Mouse (Mus musculus): Measurements from ENCODE around the gene Ephb4. TPM values are rescaled to one million over a fixed set of nuclear protein-coding genes. Genes with fewer than 3 reads are reported as not detected.
A peak's percentile ranks its signal among the peaks of the same experiment; 100 is the strongest.

Gene Ephb4
- total and polyA plus RNA-seq, 3 experiments, result 0.08 to 0.12 TPM; not detected in 1

DNA sequence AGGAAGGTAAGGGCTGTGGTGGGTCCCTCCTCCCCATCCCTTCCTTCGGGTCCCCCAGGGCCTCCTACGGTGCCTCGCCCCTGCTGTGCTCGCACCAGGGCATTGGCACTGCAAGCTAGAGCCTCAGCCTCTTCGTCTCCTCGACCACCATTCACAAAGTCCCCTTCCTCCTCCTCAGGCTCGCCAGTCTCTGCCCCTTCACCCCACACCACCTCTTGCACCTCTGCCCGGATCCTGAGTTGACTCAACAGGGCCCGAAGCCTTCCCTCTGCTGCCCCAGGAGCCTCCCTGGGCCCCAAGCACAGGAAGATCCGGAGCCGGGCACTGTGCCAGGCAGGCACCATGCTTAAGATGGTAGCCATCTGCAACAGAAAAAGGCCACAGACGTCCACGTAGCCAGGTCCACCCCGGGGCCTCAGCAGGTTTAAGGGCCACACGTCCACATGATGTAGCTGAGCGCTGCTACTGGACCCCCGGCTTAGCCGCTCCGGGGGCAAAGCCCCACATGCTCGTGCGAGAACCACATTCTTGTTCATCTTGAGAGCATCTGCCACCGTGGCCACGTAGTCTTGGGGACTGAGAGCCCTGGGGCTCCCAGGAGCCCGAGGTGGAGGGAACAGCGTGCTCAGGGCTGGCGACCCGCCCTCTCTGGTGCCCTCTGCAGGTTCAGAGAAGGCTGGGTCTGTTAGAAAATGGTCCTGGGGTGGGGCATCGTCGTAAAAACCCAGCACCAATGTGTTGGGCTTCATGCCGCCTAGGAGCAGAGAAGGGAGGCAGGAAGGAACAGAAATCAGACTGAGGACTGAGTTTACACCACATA, 34.6 kb upstream of the Ephb4 start:
- Histone ChIP-seq H3K79me2 (ENCODE audit: control insufficient read depth, insufficient read depth, low read length, poor library complexity) (no peaks in the 10 kb centered on the region), H3K9me3 (replicated peaks; ENCODE audit: insufficient read depth, low read length) (no peaks in the 10 kb centered on the region), H3K9ac (ENCODE audit: control insufficient read depth, low read depth, low read length, poor library complexity, severe bottlenecking) (no peak overlapping the region), H3K36me3 (ENCODE audit: control insufficient read depth in 1 of 2, insufficient read depth in 2 of 2, low read length in 2 of 2) (peaks cover 0 to 13% of the 10 kb centered on the region in 2 experiments; a peak in 3 of 4 replicates), H3K4me1 (ENCODE audit: control insufficient read depth in 1 of 2, insufficient read depth in 2 of 2, low read length in 2 of 2) (peaks cover 16 to 17% of the 10 kb centered on the region in 2 experiments), H3K4me3 (ENCODE audit: control insufficient read depth in 1 of 2, insufficient read depth in 1 of 2, low read depth in 2 of 2, low read length in 2 of 2) (no peak overlapping the region), H3K27ac (ENCODE audit: control insufficient read depth, low read depth, low read length) (no peak overlapping the region), H3K27me3 (ENCODE audit: control insufficient read depth in 1 of 2, insufficient read depth in 2 of 2, low read length in 2 of 2) (no peaks in the 10 kb centered on the region)
- no peak for DNase-seq (ENCODE audit: low read depth, low spot score)
- no peak for TF ChIP-seq HCFC1 (IDR thresholded peaks at IDR 0.05; ENCODE audit: low read depth, low read length)
- TF ChIP-seq CTCF (IDR thresholded peaks at IDR 0.05 in 2 of 3, conservative IDR thresholded peaks at IDR 0.05 in 1 of 3; ENCODE audit: control insufficient read depth in 1 of 3, insufficient read depth in 1 of 3, low read depth in 2 of 3, low read length in 3 of 3, poor library complexity in 1 of 3, severe bottlenecking in 1 of 3), result peak in 2 of 3 experiments; percentile 36 to 43; a peak in 5 of 6 replicates
- TF ChIP-seq NRF1 (IDR thresholded peaks at IDR 0.05; ENCODE audit: insufficient read depth, low read depth, low read length, poor library complexity, severe bottlenecking), result no peak
- no peak for TF ChIP-seq CHD1 (IDR thresholded peaks at IDR 0.05; ENCODE audit: low read depth, low read length)
- 0 out of 2 replicates have a peak, but pooled peaks have one; percentile 10 for TF ChIP-seq SMC3 (IDR thresholded peaks at IDR 0.05; ENCODE audit: low read depth, low read length)

DNA sequence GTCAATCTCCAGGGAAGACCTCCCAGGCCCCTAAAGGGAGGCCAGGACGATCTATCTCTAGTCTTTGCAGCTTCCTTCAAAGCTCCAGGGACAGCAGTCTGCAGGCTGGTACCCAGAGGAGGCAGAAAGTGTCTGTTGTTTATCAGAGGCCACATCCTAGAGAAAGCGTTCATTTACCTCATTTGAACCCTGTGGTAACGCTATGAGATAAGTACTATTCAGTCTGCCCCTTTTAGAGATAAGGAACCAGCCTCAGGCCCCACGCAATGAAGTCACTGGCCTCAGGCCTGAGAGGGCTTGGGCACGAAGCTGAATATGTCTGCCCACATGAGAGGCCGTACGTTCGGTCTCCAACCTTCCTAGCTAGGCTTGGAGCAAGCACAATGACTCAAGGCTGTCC, 32.5 kb upstream of the Ephb4 start:
- peak; percentile 64 for DNase-seq (ENCODE audit: low read depth, low spot score)
- H3K4me1 ChIP-seq (ENCODE audit: control insufficient read depth in 1 of 2, insufficient read depth in 2 of 2, low read length in 2 of 2), result peaks cover 16 to 17% of the 10 kb centered on the region in 2 experiments
- H3K4me3 ChIP-seq (ENCODE audit: control insufficient read depth in 1 of 2, insufficient read depth in 1 of 2, low read depth in 2 of 2, low read length in 2 of 2), result no peak overlapping the region
- no peaks in the 10 kb centered on the region for H3K79me2 ChIP-seq (ENCODE audit: control insufficient read depth, insufficient read depth, low read length, poor library complexity)
- H3K9me3 ChIP-seq (replicated peaks; ENCODE audit: insufficient read depth, low read length), result no peaks in the 10 kb centered on the region
- H3K27ac ChIP-seq (ENCODE audit: control insufficient read depth, low read depth, low read length), result peak overlapping the region; percentile 52
- peak overlapping the region; percentile 20; the same call in 1 of the 2 replicates for H3K9ac ChIP-seq (ENCODE audit: control insufficient read depth, low read depth, low read length, poor library complexity, severe bottlenecking)
- peaks cover 0 to 13% of the 10 kb centered on the region in 2 experiments; a peak in 3 of 4 replicates for H3K36me3 ChIP-seq (ENCODE audit: control insufficient read depth in 1 of 2, insufficient read depth in 2 of 2, low read length in 2 of 2)
- H3K27me3 ChIP-seq (ENCODE audit: control insufficient read depth in 1 of 2, insufficient read depth in 2 of 2, low read length in 2 of 2), result no peaks in the 10 kb centered on the region
- TF ChIP-seq MAZ (IDR thresholded peaks at IDR 0.05; ENCODE audit: low read depth, low read length) (no peak; the same call in none of the 2 replicates), KAT2A (conservative IDR thresholded peaks at IDR 0.05; ENCODE audit: low read depth, low read length) (no peak), POLR2AphosphoS2 (IDR thresholded peaks at IDR 0.05; ENCODE audit: low read length) (peak; percentile 42; the same call in 1 of the 2 replicates), GABPA (IDR thresholded peaks at IDR 0.05; ENCODE audit: low read depth, low read length) (no peak), E2F4 (IDR thresholded peaks at IDR 0.05; ENCODE audit: borderline replicate concordance, low read depth, low read length) (no peak), UBTF (IDR thresholded peaks at IDR 0.05; ENCODE audit: borderline replicate concordance, insufficient read depth, low read depth, low read length) (no peak), CHD1 (IDR thresholded peaks at IDR 0.05; ENCODE audit: low read depth, low read length) (no peak), MEF2A (IDR thresholded peaks at IDR 0.05; ENCODE audit: extremely low read depth, insufficient replicate concordance, low read depth, low read length, poor library complexity, severe bottlenecking) (0 out of 2 replicates have a peak, but pooled peaks have one; percentile 36), HCFC1 (IDR thresholded peaks at IDR 0.05; ENCODE audit: low read depth, low read length) (0 out of 2 replicates have a peak, but pooled peaks have one; percentile 35), TAL1 (IDR thresholded peaks at IDR 0.05; ENCODE audit: low read length) (no peak), NELFE (IDR thresholded peaks at IDR 0.05; ENCODE audit: low read depth, low read length) (0 out of 2 replicates have a peak, but pooled peaks have one; percentile 33), SMC3 (IDR thresholded peaks at IDR 0.05; ENCODE audit: low read depth, low read length) (no peak), POLR2A (IDR thresholded peaks at IDR 0.05; ENCODE audit: control insufficient read depth in 1 of 2, insufficient read depth in 1 of 2, low read depth in 1 of 2, low read length in 2 of 2, poor library complexity in 1 of 2) (no peak), TBP (IDR thresholded peaks at IDR 0.05; ENCODE audit: low read depth, low read length) (peak; percentile 82; the same call in 1 of the 2 replicates), ZNF384 (IDR thresholded peaks at IDR 0.05; ENCODE audit: low read depth, low read length) (peak; percentile 38; the same call in 1 of the 2 replicates), USF1 (IDR thresholded peaks at IDR 0.05; ENCODE audit: low read depth, low read length) (no peak), RCOR1 (IDR thresholded peaks at IDR 0.05; ENCODE audit: low read depth, low read length) (peak; percentile 57; the same call in 1 of the 2 replicates), ELF1 (IDR thresholded peaks at IDR 0.05; ENCODE audit: low read depth, low read length) (0 out of 2 replicates have a peak, but pooled peaks have one; percentile 46), ZKSCAN1 (IDR thresholded peaks at IDR 0.05; ENCODE audit: low read depth, low read length) (no peak), TCF12 (IDR thresholded peaks at IDR 0.05; ENCODE audit: low read depth, low read length) (peak; percentile 85), ZMIZ1 (IDR thresholded peaks at IDR 0.05; ENCODE audit: low read depth, low read length) (no peak; the same call in 1 of the 2 replicates), RAD21 (IDR thresholded peaks at IDR 0.05; ENCODE audit: low read depth, low read length) (no peak), GATA1 (IDR thresholded peaks at IDR 0.05; ENCODE audit: low read depth, low read length) (peak; percentile 93), MAX (IDR thresholded peaks at IDR 0.05; ENCODE audit: low read length) (no peak; the same call in 1 of the 2 replicates), MYB (IDR thresholded peaks at IDR 0.05; ENCODE audit: low read depth, low read length) (peak; percentile 69), POLR2AphosphoS5 (IDR thresholded peaks at IDR 0.05; ENCODE audit: borderline replicate concordance, low read depth, low read length) (no peak)

Data from MEL (cell line).